Mouse (Mus musculus) midbrain, embryonic 12.5 days (tissue): ENCODE measurements around the gene Enpep. TPM values are rescaled to one million over a fixed set of nuclear protein-coding genes. Genes with fewer than 3 reads are reported as not detected.

Source experiments
- ATAC-seq: fragments of 200-750 bp; cut with Nextera tagmentation; 2 replicates; pipeline ENCODE4 v1.8.0; 2017; ENCODE audit warnings: low read depth, moderate TSS enrichment, moderate library complexity; ENCODE audit not compliant: low FRiP score
- H3K27ac ChIP-seq: fragments of 300-500 bp; sonication (generic); replicated peaks from 2 replicates; pipeline ENCODE4 v1.5.1; 2016; ENCODE audit warnings: mild to moderate bottlenecking
- H3K27me3 ChIP-seq: fragments of 300-500 bp; sonication (generic); 2 replicates; pipeline ENCODE4 v1.6.1; 2016; ENCODE audit warnings: mild to moderate bottlenecking
- H3K36me3 ChIP-seq: fragments of 300-500 bp; sonication (generic); 2 replicates; pipeline ENCODE4 v1.6.1; 2016
- H3K4me1 ChIP-seq: fragments of 300-500 bp; sonication (generic); 2 replicates; pipeline ENCODE4 v1.6.1; 2016
- H3K4me2 ChIP-seq: fragments of 300-500 bp; sonication (generic); replicated peaks from 2 replicates; pipeline ENCODE4 v1.6.1; 2016; ENCODE audit warnings: mild to moderate bottlenecking, moderate library complexity
- H3K4me3 ChIP-seq: fragments of 300-500 bp; sonication (generic); 2 replicates; pipeline ENCODE4 v1.5.1; 2016; ENCODE audit warnings: mild to moderate bottlenecking
- H3K9ac ChIP-seq: fragments of 300-500 bp; sonication (generic); replicated peaks from 2 replicates; pipeline ENCODE4 v1.6.1; 2016; ENCODE audit warnings: mild to moderate bottlenecking, moderate library complexity
- H3K9me3 ChIP-seq: fragments of 300-500 bp; sonication (generic); 2 replicates; pipeline ENCODE4 v1.6.1; 2016; ENCODE audit warnings: mild to moderate bottlenecking
- WGBS: fragments of 180-500 bp; shearing (Covaris S2); methylation state at CpG from one replicate; pipeline ENCODE4 v1.1.7; 2016; 5-methylcytosine and 5-hydroxymethylcytosine counted together
- polyA plus RNA-seq: library from polyadenylated mRNA; unstranded; fragments of >200 nt; fragmentation: Nextera tagmentation; extraction: Ambion mirVana; gene quantifications from 2 replicates; pipeline ENCODE4 v1.2.1, GENCODE M21; 2016

The Enpep gene
- polyA plus RNA-seq, 1 experiment from 2014 or later, result 1.1 TPM

DNA sequence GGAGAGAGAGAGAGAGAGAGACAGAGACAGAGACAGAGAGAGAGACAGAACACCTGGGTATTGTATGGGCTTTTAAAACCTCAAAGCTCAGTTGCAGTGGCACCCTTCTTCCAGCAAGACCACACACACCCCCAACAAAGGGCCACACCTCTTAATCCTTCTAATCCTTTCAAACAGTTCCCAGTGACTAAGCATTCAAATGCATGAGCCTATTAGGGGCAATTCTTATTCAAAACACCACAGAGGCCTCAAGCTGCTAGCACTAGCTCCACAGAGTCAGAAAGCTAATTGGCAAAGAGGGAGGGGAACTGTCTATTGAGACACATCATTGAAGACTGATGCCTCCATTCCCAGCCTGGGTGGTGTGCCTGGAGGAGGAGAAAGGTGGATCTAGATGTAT is 8.5 kb upstream of the Enpep start:
- no peaks in the 10 kb centered on the region for H3K27me3 ChIP-seq
- H3K4me1 ChIP-seq, result no peaks in the 10 kb centered on the region
- no peak overlapping the region for H3K27ac ChIP-seq

DNA sequence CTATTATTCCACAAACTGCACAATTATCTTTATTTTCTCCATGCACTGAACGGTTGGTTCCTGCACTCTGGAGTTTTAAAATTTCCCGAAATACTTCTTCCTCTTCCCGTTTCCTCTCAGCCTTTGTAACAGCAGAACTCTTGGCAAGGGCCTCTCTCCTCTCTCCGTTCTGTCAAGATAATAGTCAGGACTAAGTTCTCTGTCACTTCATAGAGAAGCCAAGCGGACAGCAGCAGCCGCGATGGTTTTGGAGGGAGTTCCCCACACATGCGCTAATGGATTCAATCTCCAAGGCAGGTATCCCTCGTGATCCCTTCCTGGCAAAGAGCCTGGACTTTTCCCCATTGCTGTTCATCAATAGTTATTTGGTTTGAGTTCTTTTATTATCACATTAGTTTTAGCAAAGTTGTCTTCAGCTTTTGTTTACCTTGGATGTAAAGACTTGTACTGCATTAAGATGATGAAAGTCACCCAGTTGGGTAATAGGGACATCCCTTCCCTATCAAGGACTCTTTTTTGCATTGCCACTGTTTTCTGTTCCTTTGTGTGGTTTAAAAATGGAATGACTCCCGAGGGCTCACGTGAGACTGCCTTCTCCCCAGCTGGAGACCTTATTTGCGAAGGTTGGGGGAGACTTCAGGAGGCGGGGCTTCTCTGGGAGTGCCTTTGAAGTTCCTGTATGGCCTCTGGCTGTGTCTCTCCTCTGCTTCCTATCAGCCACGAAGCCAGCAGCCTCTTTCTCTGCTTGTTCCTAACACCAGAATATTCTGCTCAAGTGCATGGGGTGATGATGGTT is 6.0 kb upstream of the Enpep start:
- WGBS, result 54% methylated on average over 14 of the region's 14 CpGs
- ATAC-seq, result no peak
- peaks cover 4% of the 10 kb centered on the region; the same call in 1 of the 2 replicates for H3K9me3 ChIP-seq

More for the DNA sequence above, 8.5 kb upstream of the Enpep start:
- Histone ChIP-seq H3K36me3 (no peaks in the 10 kb centered on the region), H3K4me3 (no peak overlapping the region), H3K9me3 (peaks cover 4% of the 10 kb centered on the region; the same call in 1 of the 2 replicates), H3K4me2 (no peak overlapping the region), H3K9ac (no peak overlapping the region)
- ATAC-seq, result no peak

DNA sequence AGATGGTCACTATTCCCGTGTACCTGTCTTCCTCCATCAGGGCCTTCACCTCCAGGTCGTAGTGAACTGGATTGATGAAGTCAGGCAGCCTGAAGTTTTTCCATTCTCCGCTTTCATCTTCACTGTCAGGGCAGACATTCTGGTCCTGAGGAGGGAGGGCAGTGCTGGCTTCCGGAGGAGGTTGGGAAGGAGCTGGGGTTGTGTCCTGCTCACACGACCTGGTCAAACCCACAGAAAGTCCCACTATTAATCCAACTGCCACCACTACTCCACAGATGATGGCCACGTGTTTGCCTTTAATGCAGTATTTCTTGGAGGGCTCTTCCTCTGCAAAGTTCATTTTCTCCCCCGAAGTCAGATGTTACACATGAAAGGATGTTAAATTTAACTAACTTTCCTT is 378 bp downstream of the Enpep start:
- H3K9me3 ChIP-seq, result no peaks in the 10 kb centered on the region
- H3K27me3 ChIP-seq, result no peaks in the 10 kb centered on the region
- H3K4me3 ChIP-seq, result no peak overlapping the region
- H3K27ac ChIP-seq, result no peak overlapping the region
- H3K4me1 ChIP-seq, result no peaks in the 10 kb centered on the region
- H3K9ac ChIP-seq, result no peak overlapping the region
- H3K36me3 ChIP-seq, result no peaks in the 10 kb centered on the region
- no peak for ATAC-seq
- 82% methylated on average over 7 of the region's 7 CpGs for WGBS
- no peak overlapping the region for H3K4me2 ChIP-seq

More for the DNA sequence above, 6.0 kb upstream of the Enpep start:
- Histone ChIP-seq H3K36me3 (no peaks in the 10 kb centered on the region), H3K4me1 (no peaks in the 10 kb centered on the region), H3K9ac (no peak overlapping the region), H3K4me3 (no peak overlapping the region), H3K4me2 (no peak overlapping the region), H3K27me3 (no peaks in the 10 kb centered on the region), H3K27ac (no peak overlapping the region)

DNA sequence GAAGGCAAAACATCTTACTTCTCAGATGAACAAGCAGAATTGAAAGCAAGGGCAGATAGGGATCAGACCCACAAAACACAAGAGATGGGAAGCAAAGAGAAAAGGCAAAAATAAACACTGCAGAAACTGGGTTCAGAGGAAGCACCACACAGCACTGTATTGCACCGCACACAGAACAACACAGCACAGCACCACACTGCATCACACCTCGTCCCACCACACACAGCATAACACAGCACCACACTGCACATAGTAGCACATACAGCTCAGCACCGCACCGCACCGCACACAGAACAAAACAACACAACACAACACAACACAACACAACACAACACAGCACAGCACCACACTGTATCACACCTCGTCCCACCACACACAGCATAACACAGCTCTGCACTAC is 1.1 kb downstream of the Enpep start:
- H3K27ac ChIP-seq, result no peak overlapping the region
- 95% methylated on average over 6 of the region's 6 CpGs for WGBS
- H3K4me1 ChIP-seq, result no peaks in the 10 kb centered on the region
- H3K27me3 ChIP-seq, result no peaks in the 10 kb centered on the region
- no peak overlapping the region for H3K4me2 ChIP-seq
- no peak overlapping the region for H3K4me3 ChIP-seq
- no peaks in the 10 kb centered on the region for H3K9me3 ChIP-seq
- no peak overlapping the region for H3K9ac ChIP-seq
- ATAC-seq, result no peak; the same call in 1 of the 2 replicates
- no peaks in the 10 kb centered on the region for H3K36me3 ChIP-seq

GRCm38 (mm10) chr3:129328056-129328455 is 4.5 kb downstream of the Enpep start:
- WGBS, result 90% methylated on average over 4 of the region's 4 CpGs
- no peak for ATAC-seq
- no peak overlapping the region for H3K9ac ChIP-seq
- no peaks in the 10 kb centered on the region for H3K4me1 ChIP-seq
- H3K27ac ChIP-seq, result no peak overlapping the region
- no peaks in the 10 kb centered on the region for H3K36me3 ChIP-seq
- H3K4me2 ChIP-seq, result no peak overlapping the region
- no peak overlapping the region for H3K4me3 ChIP-seq
- H3K9me3 ChIP-seq, result no peaks in the 10 kb centered on the region
- no peaks in the 10 kb centered on the region for H3K27me3 ChIP-seq

DNA sequence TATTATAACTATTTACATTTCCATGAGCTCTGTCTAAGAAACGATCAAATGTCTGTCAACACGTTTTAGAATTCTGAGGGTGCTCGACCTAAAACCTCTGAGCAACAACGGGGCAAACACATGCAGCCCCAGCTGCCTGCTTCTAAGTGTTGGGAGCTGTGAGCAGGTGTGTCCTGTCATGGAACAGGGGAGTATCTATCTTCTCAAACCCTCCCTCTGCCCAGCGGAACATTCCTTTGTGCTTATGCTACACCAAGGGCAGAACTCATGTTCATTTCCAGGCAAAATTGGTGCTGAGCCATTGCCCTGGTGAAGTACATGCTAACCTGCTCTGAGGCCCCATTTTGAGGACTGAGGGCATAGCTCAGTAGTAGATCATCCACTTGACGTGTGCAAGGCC is 10.9 kb downstream of the Enpep start:
- Histone ChIP-seq H3K27me3 (no peaks in the 10 kb centered on the region), H3K4me3 (no peak overlapping the region), H3K9me3 (no peaks in the 10 kb centered on the region), H3K4me1 (no peaks in the 10 kb centered on the region), H3K9ac (no peak overlapping the region), H3K36me3 (no peaks in the 10 kb centered on the region), H3K27ac (no peak overlapping the region), H3K4me2 (no peak overlapping the region)
- 89% methylated on average over 6 of the region's 6 CpGs for WGBS
- no peak for ATAC-seq

DNA sequence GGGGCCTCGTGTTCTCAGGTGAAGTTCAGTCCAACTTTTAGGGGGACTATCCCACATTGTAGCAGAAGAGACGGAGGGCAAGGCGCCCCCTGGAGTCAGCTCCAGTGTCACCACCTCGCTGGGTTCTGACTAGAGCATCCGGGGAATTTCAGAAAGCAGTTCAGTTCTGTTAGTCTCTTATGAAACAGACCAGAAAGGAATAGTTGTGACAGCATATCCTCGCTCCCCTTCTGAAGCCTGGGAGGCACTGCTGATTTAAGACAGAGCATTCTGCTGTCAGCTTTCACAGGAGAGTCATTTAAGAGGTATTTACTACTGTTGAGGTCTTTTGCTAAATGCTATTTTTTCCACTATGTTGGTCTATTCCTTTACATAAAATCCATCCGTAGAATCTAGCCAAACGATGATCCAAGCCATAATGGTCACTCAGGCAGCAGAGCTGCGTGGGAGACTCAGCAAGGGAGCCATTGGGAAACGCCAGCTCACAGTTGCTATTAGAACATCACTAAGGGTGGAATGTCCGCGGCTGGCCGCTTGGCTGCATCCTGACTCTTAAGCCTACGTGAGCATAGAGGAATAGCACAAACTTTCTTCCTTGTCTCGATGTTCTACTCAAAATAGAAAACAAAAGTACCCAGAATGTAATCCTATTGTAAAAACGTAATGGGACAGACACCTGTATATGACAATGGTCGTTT is 15.3 kb downstream of the Enpep start:
- 80% methylated on average over 17 of the region's 17 CpGs for WGBS
- no peaks in the 10 kb centered on the region for H3K9me3 ChIP-seq
- ATAC-seq, result no peak
- no peak overlapping the region for H3K9ac ChIP-seq
- no peaks in the 10 kb centered on the region for H3K36me3 ChIP-seq
- H3K4me2 ChIP-seq, result no peak overlapping the region
- H3K4me1 ChIP-seq, result no peaks in the 10 kb centered on the region
- H3K4me3 ChIP-seq, result no peak overlapping the region
- no peaks in the 10 kb centered on the region for H3K27me3 ChIP-seq
- H3K27ac ChIP-seq, result no peak overlapping the region

DNA sequence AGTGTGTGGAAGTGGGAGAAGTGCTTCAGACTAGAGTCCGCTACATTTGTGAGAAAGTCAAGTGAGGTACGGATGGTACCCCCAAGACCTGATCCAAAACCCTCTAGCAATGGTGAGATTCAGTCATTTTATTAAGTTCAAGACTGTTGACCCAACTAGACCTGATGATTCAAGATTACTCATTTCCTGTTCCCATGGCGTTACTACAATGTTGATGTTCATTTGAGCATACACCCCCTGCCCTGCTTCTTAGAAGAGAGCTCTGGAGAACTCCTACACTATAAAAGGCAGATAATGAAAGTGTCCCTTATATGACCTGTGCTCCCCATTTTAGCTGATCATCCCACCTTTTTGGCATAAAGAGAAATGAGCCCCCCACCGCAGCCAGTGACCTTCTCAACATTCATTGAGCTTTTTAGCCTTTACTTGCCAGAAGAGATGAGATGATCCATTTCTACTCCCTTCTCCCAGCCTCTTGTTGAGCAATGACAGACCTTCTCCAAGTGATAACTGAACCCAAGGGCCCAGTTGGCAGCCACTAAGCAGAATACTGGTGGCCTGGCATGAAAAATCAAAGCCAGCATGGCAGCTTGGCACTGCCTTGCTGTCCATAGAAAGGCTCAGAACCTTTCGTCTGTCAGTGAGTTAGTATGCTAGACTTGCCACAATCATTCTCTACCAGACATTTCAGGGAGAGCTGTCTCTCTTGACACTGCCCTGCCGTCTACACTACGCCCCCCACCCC is 18.7 kb downstream of the Enpep start:
- Histone ChIP-seq H3K4me2 (no peak overlapping the region), H3K9me3 (no peaks in the 10 kb centered on the region), H3K4me3 (no peak overlapping the region), H3K9ac (no peak overlapping the region), H3K36me3 (no peaks in the 10 kb centered on the region), H3K27me3 (no peaks in the 10 kb centered on the region), H3K4me1 (no peaks in the 10 kb centered on the region), H3K27ac (no peak overlapping the region)
- WGBS, result 91% methylated on average over 7 of the region's 7 CpGs
- ATAC-seq, result no peak

DNA sequence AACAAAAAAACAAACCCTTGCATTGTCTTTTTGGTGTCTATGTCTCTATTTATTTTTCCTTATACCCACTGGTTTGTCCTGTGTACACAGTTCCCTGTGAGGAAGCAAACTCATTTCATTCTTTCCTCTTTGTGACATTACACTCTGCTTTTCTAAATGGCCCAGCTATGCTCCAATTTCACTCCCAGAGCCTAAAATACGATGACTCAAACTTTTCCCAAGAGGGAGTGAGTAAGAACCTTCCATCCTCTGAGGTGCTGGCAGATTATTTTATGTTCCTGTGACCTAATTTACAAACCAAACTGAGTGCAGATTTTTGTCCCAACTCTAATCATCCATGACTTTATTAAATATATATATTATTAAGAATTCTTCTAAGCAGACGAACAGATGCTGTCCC is 19.3 kb downstream of the Enpep start:
- H3K9ac ChIP-seq, result no peak overlapping the region
- ATAC-seq, result no peak
- WGBS, result 84% methylated on average over 2 of the region's 2 CpGs

GRCm38 (mm10) chr3:129312511-129312910 is 20.0 kb downstream of the Enpep start:
- Histone ChIP-seq H3K36me3 (no peaks in the 10 kb centered on the region), H3K4me3 (no peak overlapping the region), H3K4me2 (no peak overlapping the region), H3K27me3 (no peaks in the 10 kb centered on the region), H3K9ac (no peak overlapping the region), H3K9me3 (no peaks in the 10 kb centered on the region), H3K27ac (no peak overlapping the region), H3K4me1 (no peaks in the 10 kb centered on the region)
- ATAC-seq, result no peak
- 95% methylated on average over 8 of the region's 8 CpGs for WGBS

More for the DNA sequence above, 19.3 kb downstream of the Enpep start:
- H3K27me3 ChIP-seq, result no peaks in the 10 kb centered on the region
- H3K36me3 ChIP-seq, result no peaks in the 10 kb centered on the region
- H3K4me1 ChIP-seq, result no peaks in the 10 kb centered on the region
- H3K4me2 ChIP-seq, result no peak overlapping the region
- no peak overlapping the region for H3K27ac ChIP-seq
- H3K4me3 ChIP-seq, result no peak overlapping the region
- H3K9me3 ChIP-seq, result no peaks in the 10 kb centered on the region

DNA sequence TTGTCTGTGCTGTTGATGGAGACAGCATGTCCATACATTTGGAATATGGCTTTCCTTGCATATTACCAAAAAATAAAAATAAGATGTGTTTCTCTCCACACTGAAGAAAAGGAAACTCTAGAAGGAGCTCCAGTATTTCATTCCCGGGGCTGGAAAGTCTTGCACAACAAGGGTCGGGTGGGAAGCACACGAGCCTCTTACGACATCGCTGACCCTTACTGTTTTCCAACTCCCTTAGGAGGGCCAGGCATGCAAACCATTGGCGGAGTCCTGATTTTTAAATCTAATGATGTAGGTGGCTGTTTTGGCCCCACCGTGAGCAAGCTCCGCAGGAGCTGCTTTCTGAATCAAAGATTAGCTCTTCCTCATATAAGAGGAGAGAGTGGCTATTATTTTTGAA is 20.6 kb downstream of the Enpep start:
- Histone ChIP-seq H3K4me2 (no peak overlapping the region), H3K36me3 (no peaks in the 10 kb centered on the region), H3K27ac (no peak overlapping the region), H3K9ac (no peak overlapping the region), H3K4me1 (no peaks in the 10 kb centered on the region), H3K9me3 (no peaks in the 10 kb centered on the region), H3K27me3 (no peaks in the 10 kb centered on the region), H3K4me3 (no peak overlapping the region)
- 80% methylated on average over 8 of the region's 8 CpGs for WGBS
- ATAC-seq, result no peak

DNA sequence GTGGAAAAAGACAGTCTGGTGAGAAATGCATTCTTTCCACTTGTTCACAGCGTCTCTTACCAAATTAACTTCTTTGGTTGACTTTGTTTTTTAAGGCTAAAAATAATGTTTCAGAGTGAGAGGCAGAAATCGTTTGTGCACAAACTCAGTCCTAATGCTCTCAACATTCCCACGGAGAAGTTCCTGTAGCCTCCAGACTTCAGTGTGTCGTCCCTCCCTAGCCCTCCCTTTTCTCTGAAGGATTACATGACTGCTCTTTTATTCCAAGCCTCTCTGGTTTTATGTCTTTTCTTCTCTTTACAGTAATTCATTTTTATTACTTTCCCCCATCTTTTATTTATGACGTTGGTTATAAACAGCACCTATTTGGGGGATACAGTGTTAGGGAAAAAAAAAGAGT is 22.6 kb downstream of the Enpep start:
- Histone ChIP-seq H3K27me3 (no peaks in the 10 kb centered on the region), H3K27ac (no peak overlapping the region), H3K9ac (no peak overlapping the region), H3K9me3 (no peaks in the 10 kb centered on the region), H3K4me2 (no peak overlapping the region), H3K4me1 (no peaks in the 10 kb centered on the region), H3K4me3 (no peak overlapping the region), H3K36me3 (no peaks in the 10 kb centered on the region)
- 65% methylated on average over 5 of the region's 5 CpGs for WGBS
- ATAC-seq, result no peak
